Mouse (Mus musculus) heart, embryonic 13.5 days (tissue): ENCODE measurements around the gene Muc15. TPM values are rescaled to one million over a fixed set of nuclear protein-coding genes. Genes with fewer than 3 reads are reported as not detected.

ENCODE experiments used
- ATAC-seq: fragments of 200-750 bp; cut with Nextera tagmentation; 2 replicates; pipeline ENCODE4 v1.8.0; 2017; ENCODE audit warnings: moderate TSS enrichment; ENCODE audit not compliant: insufficient number of reproducible peaks, low FRiP score, low TSS enrichment; ENCODE audit errors: extremely low read depth
- H3K27ac ChIP-seq: fragments of 300-500 bp; sonication (generic); replicated peaks from 2 replicates; pipeline ENCODE4 v1.5.1; 2015; ENCODE audit warnings: moderate library complexity, mild to moderate bottlenecking, inconsistent platforms
- H3K27me3 ChIP-seq: fragments of 300-500 bp; sonication (generic); replicated peaks from 2 replicates; pipeline ENCODE4 v1.6.1; 2015; ENCODE audit warnings: mild to moderate bottlenecking, inconsistent platforms
- H3K36me3 ChIP-seq: fragments of 300-500 bp; sonication (generic); 2 replicates; pipeline ENCODE4 v1.6.1; 2015; ENCODE audit warnings: mild to moderate bottlenecking, inconsistent platforms
- H3K4me1 ChIP-seq: fragments of 300-500 bp; sonication (generic); 2 replicates; pipeline ENCODE4 v1.6.1; 2015; ENCODE audit warnings: inconsistent platforms
- H3K4me2 ChIP-seq: fragments of 300-500 bp; sonication (generic); 2 replicates; pipeline ENCODE4 v1.6.1; 2015; ENCODE audit warnings: inconsistent platforms, mild to moderate bottlenecking, moderate library complexity
- H3K4me3 ChIP-seq: fragments of 300-500 bp; sonication (generic); 2 replicates; pipeline ENCODE4 v1.5.1; 2015; ENCODE audit warnings: moderate library complexity, mild to moderate bottlenecking, inconsistent platforms
- H3K9ac ChIP-seq: fragments of 300-500 bp; sonication (generic); 2 replicates; pipeline ENCODE4 v1.6.1; 2015; ENCODE audit warnings: inconsistent platforms, mild to moderate bottlenecking, moderate library complexity
- H3K9me3 ChIP-seq: fragments of 300-500 bp; sonication (generic); 2 replicates; pipeline ENCODE4 v1.6.1; 2016; ENCODE audit warnings: inconsistent platforms
- WGBS: fragments of 180-500 bp; shearing (Covaris S2); methylation state at CpG from one replicate; pipeline ENCODE4 v1.1.7; 2015; ENCODE audit warnings: mixed read lengths; 5-methylcytosine and 5-hydroxymethylcytosine counted together
- polyA plus RNA-seq: library from polyadenylated mRNA; unstranded; fragments of >200 nt; fragmentation: Nextera tagmentation; extraction: Ambion mirVana; gene quantifications from 2 replicates; pipeline ENCODE4 v1.2.1, GENCODE M21; 2015

The Muc15 gene
- polyA plus RNA-seq, 1 experiment from 2014 or later, result not detected

DNA sequence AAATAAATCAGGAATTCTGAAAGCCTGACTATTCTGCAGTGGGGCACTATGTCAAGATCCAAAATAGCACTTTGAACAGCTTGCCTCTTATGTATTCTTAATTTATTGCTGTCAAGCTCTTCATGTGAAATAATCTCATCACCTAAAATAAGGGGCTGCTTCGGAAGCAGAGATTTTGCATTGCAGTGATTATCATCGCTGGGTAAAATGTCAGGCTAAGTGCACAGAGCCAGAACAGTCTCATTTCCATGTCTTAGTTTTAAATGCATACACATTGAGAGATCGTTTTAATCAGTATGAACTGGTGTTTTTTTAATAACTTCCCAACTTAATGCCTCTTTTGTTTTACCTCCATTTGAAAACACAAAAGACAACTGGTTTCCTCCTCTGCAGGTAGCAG is 66.3 kb downstream of the Muc15 start:
- no peaks in the 10 kb centered on the region for H3K4me1 ChIP-seq
- H3K36me3 ChIP-seq, result no peaks in the 10 kb centered on the region
- H3K4me3 ChIP-seq, result no peak overlapping the region
- no peak for ATAC-seq
- no peak overlapping the region for H3K27ac ChIP-seq
- no peak overlapping the region for H3K4me2 ChIP-seq
- no peak overlapping the region for H3K9ac ChIP-seq
- WGBS, result 69% methylated on average over 3 of the region's 3 CpGs
- H3K27me3 ChIP-seq, result no peaks in the 10 kb centered on the region
- H3K9me3 ChIP-seq, result no peaks in the 10 kb centered on the region

Other genes with a start within 250 kb of the Muc15 start
- not detected in 2 replicates for gene Slc5a12, start 124.0 kb upstream of the Muc15 start, polyA plus RNA-seq
- 0.20 and 0.23 TPM in 2 replicates for gene Ano3, start 229.6 kb downstream of the Muc15 start, polyA plus RNA-seq